Mouse (Mus musculus): ENCODE measurements at regions not wholly inside any gene's neighbourhood (a gene's known extent, or its start where the extent isn't known, plus 50 kb on each side); places are given as distances from the start of the nearest gene placed in this dataset.

- no peak for DNase-seq (ENCODE audit: low spot score)
Measured at GRCm38 (mm10) chr4:110125067-110125784, 147.4 kb downstream of the Dmrta2 start.

- no peak for DNase-seq (ENCODE audit: low spot score)
Measured at GRCm38 (mm10) chr4:110127941-110128520, 150.2 kb downstream of the Dmrta2 start.

DNA sequence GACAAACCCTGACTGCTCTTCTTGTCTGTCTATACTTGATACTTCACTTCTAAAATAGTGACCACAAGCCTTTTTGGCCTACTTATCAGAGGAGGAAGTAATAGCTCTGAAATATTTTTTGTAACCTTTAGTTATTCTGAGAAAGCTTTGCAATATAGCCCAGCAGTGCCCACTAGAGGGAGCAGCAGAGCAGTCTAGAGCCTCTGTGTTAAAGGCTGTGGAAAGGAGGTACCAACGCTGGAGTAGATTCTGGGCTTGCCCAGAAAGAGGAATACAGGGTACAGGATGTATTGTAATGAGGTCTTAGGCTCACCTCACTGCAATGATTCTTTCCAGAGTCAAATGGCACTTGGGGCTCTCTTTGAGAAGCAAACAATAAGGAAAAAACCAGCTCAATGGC, 151.1 kb downstream of the Dmrta2 start:
- no peak for DNase-seq (ENCODE audit: low spot score)

GRCm38 (mm10) chr4:110129518-110129917, 151.7 kb downstream of the Dmrta2 start:
- DNase-seq (ENCODE audit: low spot score) = no peak

DNA sequence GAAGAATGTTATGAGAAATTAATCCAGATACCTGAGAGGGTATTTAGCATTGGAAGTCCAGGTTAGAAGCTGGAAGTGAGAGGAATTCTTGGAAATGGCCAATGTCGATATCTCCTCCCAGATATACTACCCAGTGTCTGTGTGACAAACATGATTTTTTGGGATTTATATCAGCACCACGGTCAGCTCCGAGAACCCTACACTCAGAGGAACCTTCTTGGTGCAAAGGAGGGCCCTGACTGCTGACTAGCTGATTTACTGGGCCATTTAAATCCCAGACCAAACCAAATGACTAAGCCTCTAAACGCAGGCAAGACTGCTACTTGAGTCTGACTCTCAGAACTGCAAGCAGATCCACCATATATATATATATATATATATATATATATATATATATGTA, 154.2 kb downstream of the Dmrta2 start:
- no peak for DNase-seq (ENCODE audit: low spot score)

- no peak for DNase-seq (ENCODE audit: low spot score)
Measured at GRCm38 (mm10) chr4:110134036-110134435, 156.2 kb downstream of the Dmrta2 start.

DNA sequence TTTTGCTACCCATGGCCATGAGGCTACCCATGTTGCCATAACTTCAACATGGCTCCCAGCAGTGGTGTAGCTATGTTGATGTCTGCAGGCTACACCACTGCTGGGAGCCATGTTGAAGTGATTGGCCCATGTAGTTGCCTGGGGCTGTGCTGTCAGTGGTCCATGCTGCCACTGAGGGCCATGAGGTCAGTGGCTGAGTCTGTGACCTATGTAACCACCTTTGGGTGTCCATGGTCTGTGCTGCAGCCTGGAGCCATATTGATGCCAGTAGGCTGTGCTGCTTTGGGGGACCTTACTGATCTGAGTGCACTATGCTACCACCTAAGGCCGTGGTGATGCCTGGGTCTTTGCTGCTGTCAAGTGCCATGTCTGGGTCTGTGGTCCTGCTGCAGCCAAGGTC, 167.4 kb downstream of the Dmrta2 start:
- DNase-seq (ENCODE audit: low spot score) = no peak

DNA sequence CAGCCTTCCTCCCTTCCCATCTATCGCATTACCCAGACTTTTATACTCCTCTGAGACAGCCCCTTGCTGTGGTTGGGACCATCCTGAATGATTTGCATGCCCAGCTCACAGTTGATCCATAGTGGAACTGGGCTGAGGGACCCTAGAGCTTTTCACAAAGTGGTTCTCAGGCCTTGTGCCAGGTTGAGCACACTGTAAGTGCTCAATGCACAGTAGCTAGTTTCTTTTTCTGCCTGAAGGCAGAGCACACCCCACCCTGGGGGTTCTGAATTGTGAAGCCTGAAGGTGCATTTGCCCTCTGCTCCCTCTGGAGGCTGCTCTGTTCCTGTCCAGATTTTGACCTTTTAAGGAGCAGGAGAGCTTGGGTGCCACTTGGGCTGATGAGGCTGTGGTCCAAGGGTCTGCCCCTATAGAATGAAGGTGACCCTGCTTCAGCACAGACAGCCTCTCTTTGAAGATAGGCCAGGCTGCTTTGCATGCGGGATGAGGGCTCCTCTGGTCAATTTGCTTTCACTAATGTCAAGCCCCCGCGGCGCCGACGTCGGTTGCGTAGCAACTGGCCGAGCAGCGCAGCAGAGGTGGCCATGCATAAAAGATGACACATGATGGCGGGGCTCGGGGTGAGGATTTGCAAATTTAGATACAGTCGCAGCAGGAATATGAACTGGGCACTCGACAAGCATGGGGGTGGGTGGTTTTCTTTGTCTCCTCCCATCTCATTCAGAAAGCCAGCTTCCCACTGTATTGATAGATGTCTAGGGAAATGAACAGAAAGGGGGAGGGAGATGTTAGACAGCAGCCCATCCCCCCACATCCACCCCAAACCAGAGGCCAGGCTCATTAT, 174.5 kb downstream of the Dmrta2 start:
- DNase-seq (ENCODE audit: low spot score) = no peak

Measured in T-cell, adult 2 months (primary cell).